Mouse (Mus musculus) lung, postnatal 14 days (tissue): ENCODE data around the gene Cdk9.
A peak's percentile ranks its signal among the peaks of the same experiment; 100 is the strongest.

Experiments
- DNase-seq: peaks from one replicate; pipeline ENCODE4 v3.0.0; 2021

Gene Cdk9

DNA sequence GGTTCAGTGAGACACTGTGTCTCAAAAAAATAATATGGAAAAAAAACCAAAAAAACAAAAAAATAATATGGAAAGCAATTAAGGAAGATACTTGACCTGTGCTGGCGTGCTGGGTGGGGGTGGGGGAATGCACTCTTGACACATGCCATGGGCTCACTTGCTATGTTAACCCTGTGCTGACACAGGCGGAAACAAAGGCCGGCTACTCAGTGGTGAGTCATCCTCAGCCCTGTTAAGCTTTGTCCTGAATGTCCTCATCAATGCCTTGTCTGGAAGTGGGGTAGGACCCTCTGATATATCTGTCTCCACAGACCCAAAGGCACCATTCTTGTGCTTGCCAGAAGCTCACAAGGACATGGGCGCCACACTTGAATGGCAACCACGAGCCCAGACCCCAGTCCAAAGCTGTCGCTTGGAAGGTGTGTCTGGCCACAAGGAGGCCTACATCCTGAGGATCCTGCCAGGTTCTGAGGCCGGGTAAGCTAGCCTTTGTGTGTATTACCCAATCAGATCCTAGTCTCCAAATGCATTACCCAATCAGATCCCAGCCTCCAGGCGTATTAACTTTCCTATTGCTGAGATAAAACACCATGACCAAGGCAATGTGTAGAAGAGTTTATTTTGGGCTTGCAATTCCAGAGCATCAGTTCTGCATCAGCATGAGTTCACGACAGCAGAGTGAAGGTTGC is 40.8 kb downstream of the Cdk9 start:
- no peak for DNase-seq

DNA sequence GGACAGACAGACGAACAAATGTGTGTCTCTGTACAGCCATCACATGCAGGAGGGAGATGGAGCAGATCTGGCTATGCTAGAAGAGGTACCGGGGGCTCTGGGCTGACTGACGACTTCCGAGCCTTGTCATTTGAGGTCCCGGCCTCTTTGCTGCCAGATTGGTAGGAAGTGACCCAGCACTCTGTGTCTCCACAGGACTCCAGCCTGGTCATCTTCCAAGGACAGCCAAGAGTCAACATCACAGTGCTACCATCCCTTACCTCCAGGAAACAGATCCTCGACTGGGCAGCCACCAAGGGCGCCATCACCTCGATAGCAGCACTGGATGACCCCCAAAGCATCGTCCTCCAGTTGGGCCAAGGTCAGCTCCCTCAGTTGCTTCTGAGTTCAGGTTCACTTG is 41.7 kb downstream of the Cdk9 start:
- no peak for DNase-seq

DNA sequence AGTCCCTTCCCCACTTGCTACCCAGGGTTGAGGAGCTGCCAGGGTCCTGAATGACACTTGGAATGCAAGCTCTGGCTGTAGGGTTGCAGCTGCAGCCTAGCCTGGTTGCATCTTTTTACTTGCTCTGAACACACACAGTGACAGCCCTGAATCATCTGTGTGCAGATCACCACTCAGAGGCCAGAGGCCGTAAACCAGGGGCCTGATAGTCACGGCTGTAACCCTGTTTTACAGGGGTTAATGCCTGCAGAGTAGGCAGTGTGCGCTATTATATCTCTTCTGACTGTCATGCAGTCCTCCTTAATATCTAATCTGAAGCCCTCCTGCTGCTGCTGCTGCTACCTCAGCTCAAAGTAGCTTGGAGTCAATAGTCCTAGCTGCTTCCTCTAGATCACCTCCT is 43.0 kb downstream of the Cdk9 start:
- DNase-seq = no peak

DNA sequence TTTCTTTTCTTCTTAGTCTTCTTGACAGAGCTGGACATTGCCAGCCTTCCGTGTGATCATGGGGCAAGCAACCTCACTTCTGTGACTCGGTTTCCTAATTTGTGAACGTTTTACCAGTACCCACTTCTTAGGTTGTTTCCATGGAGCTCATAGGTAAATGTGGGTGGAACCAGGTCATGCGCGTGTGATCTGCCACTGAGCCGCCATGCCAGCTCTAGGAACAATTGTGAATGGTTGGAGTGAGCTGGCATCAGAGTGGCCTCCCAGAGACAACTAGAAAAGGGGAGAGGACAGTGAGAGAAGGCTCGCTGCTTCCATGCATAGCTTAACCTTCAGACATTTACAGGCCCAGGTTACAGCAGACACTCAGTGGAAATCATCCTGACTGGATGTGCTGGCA is 44.7 kb downstream of the Cdk9 start:
- DNase-seq = no peak

DNA sequence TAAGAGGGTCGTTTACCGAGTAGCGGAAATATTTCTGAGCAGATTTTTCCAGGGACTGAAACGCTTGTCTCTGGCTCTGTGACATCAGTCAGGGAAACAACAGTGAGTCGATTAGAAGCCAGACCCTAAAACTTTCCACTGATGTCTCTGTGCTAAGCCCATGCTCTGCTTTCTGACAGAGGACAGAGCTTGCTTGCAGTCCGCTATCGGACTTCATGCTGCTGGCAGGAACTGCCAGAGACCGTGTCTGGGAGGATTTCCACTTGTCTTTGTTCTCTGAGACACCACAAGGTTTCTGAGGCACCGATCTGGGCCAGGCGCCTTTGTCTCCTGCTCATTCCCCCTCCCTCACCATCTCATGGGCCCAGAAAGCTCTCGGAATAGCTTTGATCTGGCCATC is 45.1 kb downstream of the Cdk9 start:
- DNase-seq = no peak

DNA sequence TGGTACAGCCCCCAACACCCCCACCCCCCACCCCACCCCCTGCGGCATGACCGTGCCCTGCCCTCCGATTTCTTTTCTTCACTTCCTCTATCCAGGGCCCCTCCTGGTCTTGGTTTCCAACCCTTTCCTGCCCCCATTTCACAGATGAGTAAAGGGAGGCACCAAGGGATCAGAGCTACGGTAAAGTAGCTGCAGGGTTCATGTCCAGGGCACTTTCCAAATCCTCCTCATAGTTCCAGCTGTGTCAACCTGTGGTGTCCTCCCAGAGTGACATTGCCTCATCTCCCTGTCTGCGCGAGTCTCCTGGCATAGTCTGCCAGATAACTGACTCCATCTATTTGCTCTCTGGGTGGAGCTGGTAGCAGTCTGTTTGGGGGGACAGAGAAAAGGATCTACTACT is 47.0 kb downstream of the Cdk9 start:
- no peak for DNase-seq

DNA sequence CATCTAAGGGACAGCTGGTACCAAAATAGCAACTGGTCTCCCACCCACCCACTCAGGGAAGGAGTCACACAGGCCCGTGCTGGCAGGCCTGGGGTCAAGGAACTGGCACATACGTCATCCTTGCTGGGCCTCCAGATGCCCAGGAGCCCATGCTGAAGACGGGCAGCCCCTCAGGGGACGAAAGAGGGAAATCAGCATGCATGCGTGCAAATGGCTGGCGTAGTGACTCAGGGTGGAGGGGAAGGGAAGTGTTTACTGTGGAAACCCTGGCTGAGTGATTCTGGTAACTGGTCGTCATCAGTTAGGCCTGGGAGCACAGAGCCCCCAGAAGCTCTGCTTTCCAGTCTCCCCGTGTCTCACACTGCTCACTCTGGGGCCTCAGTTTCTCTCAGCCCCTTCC is 47.5 kb downstream of the Cdk9 start:
- DNase-seq = no peak

DNA sequence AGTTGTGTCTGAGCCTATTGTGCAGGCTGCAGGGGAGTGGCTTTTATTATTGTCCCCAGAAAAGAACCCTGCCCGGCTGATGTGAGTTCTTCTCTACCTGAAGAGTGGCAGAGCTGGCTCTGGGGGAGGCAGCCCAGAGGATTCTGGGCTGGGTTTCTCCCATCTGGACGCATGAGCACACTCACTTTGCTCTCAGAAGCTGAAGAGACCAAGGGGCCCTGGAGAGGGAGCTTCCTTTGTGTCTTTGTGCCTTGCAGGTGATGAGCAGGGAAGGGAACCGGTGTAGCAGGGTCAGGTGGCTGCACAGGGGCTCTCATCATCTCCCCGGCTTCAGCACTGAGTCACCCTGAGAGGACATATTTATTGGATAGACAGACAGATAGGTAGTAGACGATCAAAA is 50.6 kb downstream of the Cdk9 start:
- no peak for DNase-seq

DNA sequence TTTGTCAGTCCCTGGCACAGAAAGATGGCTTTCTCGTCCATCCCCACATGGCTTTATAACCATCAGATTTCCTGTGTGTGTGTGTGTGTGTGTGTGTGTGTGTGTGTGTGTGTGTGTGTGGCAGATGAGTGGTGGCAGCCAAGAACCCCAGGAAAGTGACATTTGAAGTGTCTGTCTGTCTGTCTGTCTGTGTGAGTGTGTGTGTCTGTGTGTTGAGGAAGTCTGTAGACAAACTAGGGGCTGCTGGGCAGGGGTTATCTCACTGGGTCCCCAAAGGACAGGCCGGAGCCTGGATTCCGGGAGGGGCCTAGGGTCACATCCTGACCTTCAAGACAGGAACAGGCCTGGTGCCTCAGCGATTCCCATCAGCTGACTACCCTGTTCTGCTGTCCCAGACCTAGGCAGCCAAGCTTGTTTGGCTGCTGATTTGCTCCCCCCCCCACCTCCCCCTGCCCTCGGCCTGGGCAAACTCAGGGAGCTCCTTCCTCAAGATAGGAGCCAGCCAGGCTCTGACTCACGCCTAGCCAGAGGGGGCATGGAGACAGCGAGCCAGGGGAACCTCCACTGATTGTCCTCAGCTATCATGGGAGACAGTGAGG is 51.3 kb downstream of the Cdk9 start:
- DNase-seq = peak; percentile 55

DNA sequence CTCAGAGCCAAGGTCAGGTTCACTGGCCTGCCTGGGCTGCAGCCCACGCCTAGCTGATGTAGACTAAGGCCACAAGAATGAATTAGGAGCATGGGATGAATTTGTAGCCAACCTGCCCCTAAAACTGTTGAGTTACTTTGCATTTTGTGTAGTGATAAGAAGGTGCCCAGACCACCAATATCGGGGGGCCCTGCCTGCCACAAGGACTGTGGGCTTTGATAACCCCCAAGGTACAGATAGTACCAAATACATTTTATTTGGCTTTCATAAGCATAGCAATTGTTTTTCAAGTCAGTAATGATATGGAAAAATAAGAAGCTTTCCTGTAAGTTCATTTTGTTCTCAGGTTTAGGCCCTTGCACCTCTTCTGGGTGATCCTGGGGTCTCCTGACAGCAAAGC is 54.0 kb downstream of the Cdk9 start:
- no peak for DNase-seq

DNA sequence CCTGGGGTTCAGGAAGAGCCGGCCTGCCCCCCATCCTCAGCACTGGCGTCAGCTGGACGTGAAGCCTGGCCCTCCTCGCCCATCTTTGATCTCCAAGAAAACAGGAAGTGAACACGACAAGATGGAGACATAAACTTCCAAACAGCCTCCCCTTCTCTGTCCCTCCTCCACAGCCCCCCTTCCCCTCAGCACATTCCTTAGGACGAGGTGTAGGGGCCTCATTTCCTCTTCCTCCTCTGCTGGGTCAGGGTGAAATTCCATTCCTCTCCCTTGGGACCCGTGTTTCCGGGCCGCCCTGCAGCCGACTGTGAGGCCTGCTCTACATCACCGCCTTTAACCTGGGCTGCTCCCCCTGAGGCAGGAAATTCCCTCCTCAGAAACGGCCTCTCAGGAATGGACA is 57.0 kb downstream of the Cdk9 start:
- peak; percentile 59 for DNase-seq
